1 mouse cellular context compared by ENCODE assay signal in genomic region chr14:26970439-26970932, GRCm38 (mm10).
A peak's percentile ranks its signal among the peaks of the same experiment; 100 is the strongest.
TF ChIP-seq lines count a peak whose summit lies in the region.

No protein-coding gene starts in this region.

TF ChIP-seq in CH12.LX, 34 proteins besides CTCF, POLR2A, EP300 and RAD21 (continued from another document):
- TF ChIP-seq BHLHE40 (IDR thresholded peaks at IDR 0.05; ENCODE audit: low read depth, low read length), result peak; percentile 42; the same call in 1 of the 2 replicates
- peak; percentile 70 for TF ChIP-seq CHD2 (IDR thresholded peaks at IDR 0.05; ENCODE audit: low read length)
- TF ChIP-seq TCF12 (IDR thresholded peaks at IDR 0.05; ENCODE audit: low read depth, low read length), result peak; percentile 75
- no peak for TF ChIP-seq UBTF (IDR thresholded peaks at IDR 0.05; ENCODE audit: low read depth, low read length)
- TF ChIP-seq NELFE (IDR thresholded peaks at IDR 0.05; ENCODE audit: low read depth, low read length), result peak; percentile 95
- TF ChIP-seq ETS1 (conservative IDR thresholded peaks at IDR 0.05; ENCODE audit: low read depth, low read length), result 0 out of 2 replicates have a peak, but pooled peaks have one; percentile 7
- 0 out of 2 replicates have a peak, but pooled peaks have one; percentile 28 for TF ChIP-seq IRF4 (IDR thresholded peaks at IDR 0.05; ENCODE audit: low read depth, low read length)
- TF ChIP-seq GABPA (IDR thresholded peaks at IDR 0.05; ENCODE audit: insufficient replicate concordance, low read depth, low read length), result no peak
- no peak for TF ChIP-seq CHD1 (IDR thresholded peaks at IDR 0.05; ENCODE audit: low read depth, low read length)
- peak; percentile 32; the same call in 1 of the 2 replicates for TF ChIP-seq MAX (IDR thresholded peaks at IDR 0.05; ENCODE audit: low read length)
- TF ChIP-seq MAFK (IDR thresholded peaks at IDR 0.05; ENCODE audit: insufficient replicate concordance, low read length), result no peak
- TF ChIP-seq ZKSCAN1 (IDR thresholded peaks at IDR 0.05; ENCODE audit: borderline replicate concordance, low read depth, low read length), result no peak
- TF ChIP-seq ZC3H11A (IDR thresholded peaks at IDR 0.05; ENCODE audit: low read depth, low read length), result no peak
- peak; percentile 55; the same call in 1 of the 2 replicates for TF ChIP-seq TBP (conservative IDR thresholded peaks at IDR 0.05; ENCODE audit: low read depth, low read length)
- peak; percentile 60; the same call in 1 of the 2 replicates for TF ChIP-seq ZNF384 (IDR thresholded peaks at IDR 0.05; ENCODE audit: low read depth, low read length)
- TF ChIP-seq MAZ (IDR thresholded peaks at IDR 0.05; ENCODE audit: low read depth, low read length), result peak; percentile 66; the same call in 1 of the 2 replicates
